Mouse (Mus musculus): Measurements from ENCODE around the gene Foxf2. TPM values are rescaled to one million over a fixed set of nuclear protein-coding genes. Genes with fewer than 3 reads are reported as not detected.

The Foxf2 gene
- total and polyA plus RNA-seq, 2 experiments from 2014 or later, result not detected

DNA sequence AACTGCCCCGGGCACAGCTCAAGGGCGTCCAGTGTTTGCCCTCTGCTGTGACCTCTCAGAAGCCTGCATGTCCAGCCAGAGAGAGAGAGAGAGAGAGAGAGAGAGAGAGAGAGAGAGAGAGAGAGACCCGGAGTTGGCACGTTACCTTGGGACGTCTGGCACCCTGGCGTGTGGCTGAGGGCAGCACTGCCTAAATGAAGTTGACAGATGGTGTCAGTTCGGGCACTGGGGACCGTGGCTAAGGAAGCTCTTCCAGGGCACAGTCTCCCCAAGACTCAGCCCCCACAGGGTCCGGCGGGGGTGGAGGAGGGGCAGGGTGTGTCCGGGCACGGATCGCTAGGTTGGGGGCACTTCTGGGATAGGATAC lies 667 bp upstream of the Foxf2 start:
- peak overlapping the region; percentile 76 for H3K4me2 ChIP-seq (ENCODE audit: low read depth, low read length)
- H3K9ac ChIP-seq (replicated peaks; ENCODE audit: low read depth, low read length), result no peak overlapping the region
- no peaks in the 10 kb centered on the region for H3K36me3 ChIP-seq (replicated peaks; ENCODE audit: control insufficient read depth, insufficient read depth, low read length)
- TF ChIP-seq CTCF (IDR thresholded peaks at IDR 0.05; ENCODE audit: low read depth), result no peak
- no peak for TF ChIP-seq EP300 (IDR thresholded peaks at IDR 0.05; ENCODE audit: low read depth)
- H3K9me3 ChIP-seq (replicated peaks; ENCODE audit: control insufficient read depth, low read length), result no peaks in the 10 kb centered on the region
- H3K27me3 ChIP-seq (ENCODE audit: control insufficient read depth, insufficient read depth, low read length), result peaks cover 100% of the 10 kb centered on the region
- DNase-seq (ENCODE audit: low spot score) (no peak), ATAC-seq (ENCODE audit: insufficient read depth, low read depth) (no peak)
- WGBS, result 1% methylated on average over 13 of the region's 13 CpGs
- H3K4me1 ChIP-seq (ENCODE audit: control insufficient read depth, insufficient read depth), result peaks cover 19% of the 10 kb centered on the region; the same call in 1 of the 2 replicates
- H3K27ac ChIP-seq (ENCODE audit: low read depth), result no peak overlapping the region
- H3K4me3 ChIP-seq (ENCODE audit: low read depth, low read length), result peak overlapping the region; percentile 51

DNA sequence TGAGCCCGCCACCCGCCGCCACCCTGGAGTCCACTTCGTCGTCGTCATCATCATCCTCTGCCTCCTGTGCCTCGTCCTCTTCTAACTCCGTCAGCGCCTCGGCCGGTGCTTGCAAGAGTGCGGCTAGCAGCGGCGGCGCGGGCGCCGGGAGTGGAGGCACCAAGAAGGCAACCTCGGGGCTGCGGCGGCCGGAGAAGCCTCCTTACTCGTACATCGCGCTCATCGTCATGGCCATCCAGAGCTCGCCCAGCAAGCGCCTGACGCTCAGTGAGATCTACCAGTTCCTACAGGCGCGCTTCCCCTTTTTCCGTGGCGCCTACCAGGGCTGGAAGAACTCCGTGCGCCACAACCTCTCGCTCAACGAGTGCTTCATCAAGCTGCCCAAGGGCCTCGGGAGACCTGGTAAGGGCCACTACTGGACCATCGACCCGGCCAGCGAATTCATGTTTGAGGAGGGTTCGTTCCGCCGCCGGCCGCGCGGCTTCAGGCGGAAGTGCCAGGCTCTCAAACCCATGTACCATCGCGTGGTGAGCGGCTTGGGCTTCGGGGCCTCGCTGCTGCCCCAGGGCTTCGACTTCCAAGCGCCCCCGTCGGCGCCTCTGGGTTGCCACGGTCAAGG lies 676 bp downstream of the Foxf2 start:
- under 1% methylated on average over 57 of the region's 60 CpGs for WGBS
- no peaks in the 10 kb centered on the region for H3K36me3 ChIP-seq (replicated peaks; ENCODE audit: control insufficient read depth, insufficient read depth, low read length)
- peaks cover 19% of the 10 kb centered on the region; the same call in 1 of the 2 replicates for H3K4me1 ChIP-seq (ENCODE audit: control insufficient read depth, insufficient read depth)
- H3K9me3 ChIP-seq (replicated peaks; ENCODE audit: control insufficient read depth, low read length), result no peaks in the 10 kb centered on the region
- H3K27ac ChIP-seq (ENCODE audit: low read depth), result no peak overlapping the region
- ATAC-seq (ENCODE audit: insufficient read depth, low read depth) (no peak), DNase-seq (ENCODE audit: low spot score) (no peak)
- peak overlapping the region; percentile 51 for H3K4me3 ChIP-seq (ENCODE audit: low read depth, low read length)
- H3K27me3 ChIP-seq (ENCODE audit: control insufficient read depth, insufficient read depth, low read length), result peaks cover 99% of the 10 kb centered on the region
- H3K4me2 ChIP-seq (ENCODE audit: low read depth, low read length), result peak overlapping the region; percentile 76
- TF ChIP-seq CTCF (IDR thresholded peaks at IDR 0.05; ENCODE audit: low read depth) (no peak), EP300 (IDR thresholded peaks at IDR 0.05; ENCODE audit: low read depth) (no peak)
- H3K9ac ChIP-seq (replicated peaks; ENCODE audit: low read depth, low read length), result no peak overlapping the region

GRCm38 (mm10) chr13:31626991-31627625 lies 1.5 kb downstream of the Foxf2 start:
- Histone ChIP-seq H3K4me2 (ENCODE audit: low read depth, low read length) (peak overlapping the region; percentile 76; the same call in 1 of the 2 replicates), H3K27ac (ENCODE audit: low read depth) (no peak overlapping the region), H3K9me3 (replicated peaks; ENCODE audit: control insufficient read depth, low read length) (no peaks in the 10 kb centered on the region), H3K27me3 (ENCODE audit: control insufficient read depth, insufficient read depth, low read length) (peaks cover 99% of the 10 kb centered on the region), H3K9ac (replicated peaks; ENCODE audit: low read depth, low read length) (no peak overlapping the region), H3K4me1 (ENCODE audit: control insufficient read depth, insufficient read depth) (peaks cover 19% of the 10 kb centered on the region; the same call in 1 of the 2 replicates), H3K36me3 (replicated peaks; ENCODE audit: control insufficient read depth, insufficient read depth, low read length) (no peaks in the 10 kb centered on the region), H3K4me3 (ENCODE audit: low read depth, low read length) (peak overlapping the region; percentile 51)
- 5% methylated on average over 24 of the region's 24 CpGs for WGBS
- DNase-seq (ENCODE audit: low spot score) (no peak), ATAC-seq (ENCODE audit: insufficient read depth, low read depth) (no peak)
- TF ChIP-seq EP300 (IDR thresholded peaks at IDR 0.05; ENCODE audit: low read depth), result no peak
- no peak for TF ChIP-seq CTCF (IDR thresholded peaks at IDR 0.05; ENCODE audit: low read depth)

DNA sequence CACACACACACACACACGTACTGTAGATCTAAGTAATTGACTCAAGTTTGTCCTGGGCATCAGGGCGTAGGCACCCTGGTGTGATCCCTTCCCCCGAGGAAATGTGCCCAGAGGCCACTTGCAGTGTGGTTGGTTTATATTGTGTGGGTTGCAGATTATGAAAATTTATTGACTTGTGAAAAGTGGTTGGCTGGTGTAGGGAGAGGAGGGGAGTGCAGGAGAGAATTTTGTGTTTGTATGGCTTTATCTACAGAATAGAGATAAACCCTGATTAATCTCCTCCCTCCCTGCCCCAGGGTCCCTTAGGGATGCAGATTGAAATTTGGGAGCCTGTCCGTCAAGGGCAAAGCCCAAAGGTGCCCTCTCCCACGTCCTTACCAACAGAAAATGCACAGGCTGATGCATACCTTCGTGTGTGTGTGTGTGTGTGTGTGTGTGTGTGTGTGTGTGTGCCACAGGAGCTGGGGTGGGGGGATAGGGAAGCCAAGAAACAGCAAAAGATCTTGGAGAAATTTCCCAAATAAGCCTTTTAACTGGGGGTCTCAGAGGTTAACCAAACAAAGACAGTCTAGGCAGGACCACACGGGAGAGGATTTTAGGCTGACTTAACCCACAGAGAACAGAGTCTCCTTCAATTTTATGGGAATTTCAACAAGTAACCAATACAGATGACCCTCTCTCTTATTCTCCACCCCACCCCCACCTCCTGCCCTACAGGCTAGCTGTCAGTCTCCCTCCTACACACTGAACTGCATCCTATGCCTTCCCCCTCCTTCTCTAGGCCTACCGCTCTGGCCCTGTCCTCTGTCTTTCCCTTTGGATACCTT lies 2.5 kb downstream of the Foxf2 start:
- Histone ChIP-seq H3K4me3 (ENCODE audit: low read depth, low read length) (no peak overlapping the region), H3K4me2 (ENCODE audit: low read depth, low read length) (no peak overlapping the region), H3K27ac (ENCODE audit: low read depth) (no peak overlapping the region)

GRCm38 (mm10) chr13:31628691-31629180 lies 3.1 kb downstream of the Foxf2 start:
- Histone ChIP-seq H3K4me2 (ENCODE audit: low read depth, low read length) (peak overlapping the region; percentile 88), H3K27ac (ENCODE audit: low read depth) (no peak overlapping the region), H3K36me3 (replicated peaks; ENCODE audit: control insufficient read depth, insufficient read depth, low read length) (no peaks in the 10 kb centered on the region), H3K9ac (replicated peaks; ENCODE audit: low read depth, low read length) (no peak overlapping the region), H3K4me1 (ENCODE audit: control insufficient read depth, insufficient read depth) (peaks cover 19% of the 10 kb centered on the region; the same call in 1 of the 2 replicates), H3K4me3 (ENCODE audit: low read depth, low read length) (peak overlapping the region; percentile 59), H3K27me3 (ENCODE audit: control insufficient read depth, insufficient read depth, low read length) (peaks cover 93% of the 10 kb centered on the region), H3K9me3 (replicated peaks; ENCODE audit: control insufficient read depth, low read length) (no peaks in the 10 kb centered on the region)
- TF ChIP-seq CTCF (IDR thresholded peaks at IDR 0.05; ENCODE audit: low read depth) (no peak), EP300 (IDR thresholded peaks at IDR 0.05; ENCODE audit: low read depth) (no peak)
- WGBS, result 15% methylated on average over 14 of the region's 14 CpGs
- DNase-seq (ENCODE audit: low spot score) (no peak), ATAC-seq (ENCODE audit: insufficient read depth, low read depth) (no peak)

More for the DNA sequence above, 2.5 kb downstream of the Foxf2 start:
- H3K4me1 ChIP-seq (ENCODE audit: control insufficient read depth, insufficient read depth), result peaks cover 19% of the 10 kb centered on the region; the same call in 1 of the 2 replicates
- WGBS, result 38% methylated on average over 8 of the region's 8 CpGs
- H3K36me3 ChIP-seq (replicated peaks; ENCODE audit: control insufficient read depth, insufficient read depth, low read length), result no peaks in the 10 kb centered on the region
- DNase-seq (ENCODE audit: low spot score) (no peak), ATAC-seq (ENCODE audit: insufficient read depth, low read depth) (no peak)
- no peak for TF ChIP-seq EP300 (IDR thresholded peaks at IDR 0.05; ENCODE audit: low read depth)
- no peak for TF ChIP-seq CTCF (IDR thresholded peaks at IDR 0.05; ENCODE audit: low read depth)
- no peak overlapping the region for H3K9ac ChIP-seq (replicated peaks; ENCODE audit: low read depth, low read length)
- H3K9me3 ChIP-seq (replicated peaks; ENCODE audit: control insufficient read depth, low read length), result no peaks in the 10 kb centered on the region
- peaks cover 93% of the 10 kb centered on the region for H3K27me3 ChIP-seq (ENCODE audit: control insufficient read depth, insufficient read depth, low read length)

Measured in heart, postnatal 0 days (tissue).